Mouse (Mus musculus) cerebral cortex, adult 2 months (tissue): ENCODE measurements around the gene Ythdf2.

ENCODE experiments used
- WGBS: fragments of 180-500 bp; shearing (Covaris S2); methylation state at CpG from one replicate; pipeline ENCODE4 v1.1.7; 2018; 5-methylcytosine and 5-hydroxymethylcytosine counted together

Gene Ythdf2

DNA sequence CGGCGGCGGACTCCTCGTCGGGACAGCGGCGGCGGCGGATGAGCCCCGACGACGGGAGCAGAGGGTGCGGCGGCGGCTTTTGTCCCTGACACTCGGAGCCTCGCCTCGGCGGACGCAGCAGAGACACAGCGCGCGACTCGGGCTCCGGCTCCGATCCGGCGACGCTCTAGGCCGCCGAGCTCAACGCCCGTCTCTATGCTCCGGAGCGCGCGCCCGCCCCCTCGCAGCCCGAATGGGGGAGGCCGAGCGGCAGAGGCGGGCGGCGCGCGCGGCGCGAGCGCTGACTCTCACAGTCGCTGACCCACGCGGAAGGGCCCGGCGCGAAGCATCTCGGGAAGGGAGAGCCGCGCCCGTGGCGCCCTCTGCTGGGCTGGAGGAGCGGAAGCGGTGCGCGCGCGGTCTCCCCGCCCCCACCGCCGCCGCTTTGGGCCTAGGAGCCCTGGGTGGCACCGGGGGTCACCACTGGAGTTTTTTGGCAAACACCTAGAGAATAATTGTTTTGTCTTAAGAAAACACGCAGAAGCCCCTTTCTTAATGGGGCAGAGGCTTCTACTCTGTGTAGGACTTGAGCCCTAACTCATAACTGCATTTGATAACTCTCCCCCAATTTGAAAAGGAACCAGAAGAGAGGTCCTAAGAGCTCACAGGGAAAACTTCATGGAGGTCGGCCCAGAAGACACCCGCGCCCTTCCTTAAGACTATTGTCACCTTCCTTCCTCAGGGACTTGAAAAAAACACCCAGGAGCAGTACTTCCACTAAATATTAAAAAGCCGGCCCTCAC is at the start of gene Ythdf2:
Ythdf2 (minus strand) TSS at position 351 of the 782 bp plus-strand sequence.
- 2% methylated on average over 78 of the region's 78 CpGs for WGBS

DNA sequence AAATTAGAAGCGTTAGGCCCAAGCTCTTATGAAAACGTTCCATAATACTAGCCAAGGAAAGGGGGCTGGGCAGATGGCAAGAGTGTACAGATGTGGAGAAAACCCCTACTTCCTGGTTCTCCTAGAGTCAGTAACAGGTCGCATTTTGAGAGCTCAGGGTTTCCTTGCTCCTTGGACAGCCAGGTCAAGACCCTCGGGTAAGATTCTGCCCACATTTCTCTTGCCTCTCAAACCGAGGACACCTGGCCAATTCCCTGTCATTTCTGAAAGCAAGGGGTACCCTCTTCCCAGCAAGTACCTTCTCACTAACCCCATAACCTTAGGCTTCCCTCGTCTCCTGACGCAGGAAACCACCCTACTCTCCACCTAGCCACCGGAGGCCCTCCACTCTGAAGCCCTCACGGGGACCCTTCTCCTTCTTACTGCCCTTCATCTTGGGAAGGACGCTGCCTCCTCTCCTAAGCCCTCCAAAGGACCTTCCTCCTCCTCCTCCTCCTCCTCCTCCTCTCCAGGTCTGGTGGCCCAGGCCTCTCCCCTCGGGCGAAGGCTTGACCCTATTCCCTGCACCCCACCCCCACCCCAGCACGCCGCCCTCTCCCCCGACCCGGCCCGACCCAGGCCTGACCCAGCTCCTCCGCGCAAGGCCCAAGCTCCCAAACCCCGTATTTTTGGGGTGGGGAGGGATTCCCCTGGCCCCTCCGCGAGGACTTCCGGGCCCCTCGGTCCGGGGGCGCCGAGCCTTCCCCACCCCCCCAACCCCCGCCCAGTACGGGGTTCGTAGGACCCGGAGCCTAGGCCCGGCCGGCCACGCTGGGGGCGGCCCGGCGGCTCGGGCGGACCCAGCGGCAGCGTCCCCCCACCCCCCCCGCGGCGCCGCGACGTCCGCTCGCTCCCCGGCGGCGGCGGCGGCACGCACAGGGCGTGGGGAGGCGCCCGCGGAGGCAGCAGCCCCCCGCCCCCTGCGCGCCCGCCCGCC is 48.6 kb upstream of the Ythdf2 start:
- WGBS: under 1% methylated on average over 33 of the region's 64 CpGs

DNA sequence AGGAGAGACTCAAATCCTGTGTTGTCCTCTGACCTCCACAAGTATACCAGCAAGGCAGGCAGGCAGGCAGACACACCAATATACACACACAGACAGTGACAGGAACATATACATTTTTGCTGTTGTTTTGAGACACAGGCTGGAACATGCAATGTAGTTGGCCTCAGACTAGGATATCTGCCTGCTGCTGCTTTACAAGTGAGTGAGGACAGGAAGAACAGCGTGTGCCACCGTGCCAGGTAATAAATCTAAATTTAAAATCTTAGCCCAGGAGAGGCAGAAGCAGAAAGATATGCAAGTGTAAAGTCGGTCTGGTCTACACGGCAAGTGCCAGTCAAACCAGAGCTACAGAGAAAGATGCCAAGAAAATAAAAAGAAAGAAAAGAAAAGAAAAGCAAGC is 47.1 kb upstream of the Ythdf2 start:
- 24% methylated on average over 4 of the region's 4 CpGs for WGBS

DNA sequence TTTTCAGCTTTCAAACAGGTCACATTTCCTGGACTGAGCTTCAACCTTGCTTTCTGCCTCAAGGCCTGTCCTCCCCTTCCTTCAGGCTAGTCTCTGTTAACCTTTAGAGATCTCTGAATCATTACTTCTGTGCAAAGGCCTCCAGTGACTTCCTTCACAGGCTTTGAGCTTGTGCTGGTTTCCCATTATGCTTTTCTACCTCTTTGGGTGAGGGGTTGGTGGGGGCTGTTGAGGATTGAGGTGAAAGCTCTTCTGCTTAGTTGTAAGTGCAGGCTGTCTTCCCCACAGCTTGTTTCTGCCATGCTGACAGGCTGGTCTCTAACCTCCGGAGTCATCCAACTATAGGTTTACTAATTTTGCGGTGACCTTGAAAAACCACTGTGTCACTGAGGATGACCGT is 44.3 kb upstream of the Ythdf2 start:
- WGBS: 93% methylated on average over 3 of the region's 3 CpGs

DNA sequence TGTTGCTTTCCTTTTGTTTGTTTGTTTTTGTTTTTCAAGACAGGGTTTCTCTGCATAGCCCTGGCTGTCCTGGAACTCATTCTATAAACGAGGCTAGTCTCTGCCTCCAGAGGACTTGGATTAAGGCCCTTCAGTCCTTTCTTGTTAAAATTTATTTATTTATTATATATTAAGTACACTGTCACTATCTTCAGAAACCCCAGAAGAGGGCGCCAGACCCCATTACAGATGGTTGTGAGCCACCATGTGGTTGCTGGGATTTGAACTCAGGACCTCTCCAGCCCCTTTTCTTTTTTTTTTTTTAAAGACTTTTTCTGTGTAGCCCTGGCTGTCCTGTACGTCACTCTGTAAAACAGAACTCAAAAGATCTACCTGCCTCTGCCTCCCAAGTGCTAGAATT is 42.9 kb upstream of the Ythdf2 start:
- WGBS: 82% methylated on average over 3 of the region's 3 CpGs

DNA sequence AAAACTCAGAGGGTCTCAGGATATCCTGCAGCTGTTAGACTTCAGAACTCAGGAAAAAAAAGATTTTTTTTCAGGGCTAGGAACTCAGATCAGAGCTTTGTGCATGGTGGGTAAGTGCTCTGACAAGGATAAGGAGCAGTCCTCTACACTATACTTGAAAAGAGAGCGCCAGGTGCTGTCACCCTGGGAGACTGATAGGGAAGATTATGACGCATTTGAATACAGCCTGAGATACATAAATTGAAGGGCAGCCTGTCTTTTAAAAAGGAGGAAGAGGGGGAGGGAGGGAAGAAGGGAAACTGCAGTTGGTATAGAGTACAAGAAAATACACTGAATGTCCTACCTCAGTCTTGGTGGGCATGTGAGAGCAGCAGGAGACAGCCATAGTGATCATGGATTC is 41.5 kb upstream of the Ythdf2 start:
- 68% methylated on average over 2 of the region's 2 CpGs for WGBS

DNA sequence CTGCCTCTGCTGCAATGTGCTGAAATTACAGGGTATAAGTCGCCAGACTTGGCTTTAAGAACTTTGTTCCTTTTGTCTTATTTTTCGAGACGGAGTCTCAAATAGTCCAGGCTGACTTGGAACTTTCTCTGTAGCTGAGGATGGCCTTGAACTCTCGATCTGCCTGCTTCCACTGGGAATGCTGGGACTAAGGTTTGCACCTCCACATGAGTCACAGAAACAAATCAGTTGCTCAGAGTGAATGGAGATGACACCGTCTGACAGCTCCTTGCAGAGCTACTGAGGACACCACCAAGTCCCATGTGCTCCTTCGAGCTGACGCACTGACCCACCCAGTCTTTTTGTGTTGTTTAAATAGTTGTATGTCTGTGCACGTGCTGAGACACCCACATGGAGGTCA is 41.0 kb upstream of the Ythdf2 start:
- 78% methylated on average over 8 of the region's 8 CpGs for WGBS

DNA sequence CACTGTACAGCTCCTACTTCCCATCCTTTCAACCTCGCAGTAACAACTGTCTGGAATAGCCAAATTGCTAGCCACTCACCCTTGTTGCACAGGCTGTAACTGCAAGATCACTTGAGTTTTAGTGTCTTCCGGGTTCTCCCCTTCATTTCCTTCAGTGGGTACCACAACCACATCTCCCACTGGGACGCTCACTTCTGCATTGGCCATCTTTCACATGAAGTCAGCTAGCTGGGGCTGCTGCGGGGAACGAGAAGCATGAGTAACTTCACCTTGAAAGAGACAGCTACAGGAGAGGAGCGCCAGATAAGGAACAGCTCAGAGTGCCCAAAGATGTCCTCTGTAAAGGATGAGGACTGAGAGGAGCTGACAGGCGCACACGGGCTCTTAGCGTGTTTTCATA is 39.5 kb upstream of the Ythdf2 start:
- WGBS: 89% methylated on average over 9 of the region's 9 CpGs

DNA sequence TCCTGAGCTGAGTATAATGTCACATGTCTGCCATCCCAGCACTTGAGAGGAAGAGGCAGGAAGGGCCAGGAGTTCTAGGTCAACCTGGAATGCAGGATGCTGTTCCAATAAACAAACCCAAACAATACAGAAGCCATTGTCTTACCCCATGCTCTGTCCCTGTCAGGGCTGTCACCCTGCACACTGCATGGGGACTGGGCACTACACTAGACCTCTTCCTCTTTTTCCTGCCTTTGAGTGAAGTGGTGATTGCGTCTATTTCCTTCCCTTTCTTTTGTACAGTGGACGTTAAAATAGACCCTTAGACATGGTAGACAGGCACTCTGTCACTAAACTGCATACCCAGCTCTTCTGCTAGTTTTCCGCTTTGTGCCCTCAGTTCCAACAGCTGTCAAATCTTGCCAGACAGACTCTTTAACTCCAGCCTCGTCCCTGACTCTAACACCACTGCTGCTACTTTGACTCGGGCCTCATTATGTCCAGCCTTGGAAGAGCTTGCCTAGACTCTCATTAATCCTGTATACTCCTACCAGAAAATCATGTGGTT is 35.4 kb upstream of the Ythdf2 start:
- WGBS: 71% methylated on average over 5 of the region's 5 CpGs

DNA sequence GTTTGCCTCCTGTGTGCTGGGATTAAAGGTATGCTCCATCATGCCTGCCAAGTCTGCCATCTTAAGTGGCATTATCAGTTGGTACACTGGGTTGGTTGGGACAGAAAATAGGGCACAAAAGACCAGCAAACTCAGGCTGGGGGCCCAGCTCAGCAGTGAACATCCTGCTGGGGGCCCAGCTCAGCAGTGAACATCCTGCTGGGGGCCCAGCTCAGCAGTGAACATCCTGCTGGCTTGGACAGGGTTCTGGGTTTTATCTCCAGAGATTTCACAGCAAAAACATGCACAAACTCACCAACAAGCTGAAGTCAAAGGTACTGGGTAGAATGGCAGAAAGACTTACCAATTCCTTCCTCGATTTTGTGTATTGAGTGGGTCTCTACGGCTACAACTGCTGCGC is 33.5 kb upstream of the Ythdf2 start:
- WGBS: 88% methylated on average over 3 of the region's 3 CpGs

DNA sequence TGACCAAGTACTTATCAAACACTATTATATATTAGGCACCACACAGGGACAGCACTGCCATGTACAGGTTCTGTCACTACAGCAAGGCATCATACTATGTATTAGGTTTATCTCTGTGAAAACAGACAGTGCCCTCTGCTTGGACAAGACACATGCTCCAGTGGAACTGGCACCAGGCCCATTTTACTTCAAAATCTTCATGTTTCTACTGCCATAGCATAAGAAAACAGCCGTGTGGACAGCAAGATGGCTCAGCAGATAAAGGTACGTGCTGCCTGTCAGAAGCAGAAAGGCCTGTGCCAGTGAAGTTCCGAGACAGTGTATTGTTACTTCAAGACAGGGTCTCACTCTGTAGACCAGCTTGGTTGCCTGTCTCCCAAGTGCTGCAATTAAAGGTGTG is 29.1 kb upstream of the Ythdf2 start:
- 88% methylated on average over 3 of the region's 3 CpGs for WGBS

DNA sequence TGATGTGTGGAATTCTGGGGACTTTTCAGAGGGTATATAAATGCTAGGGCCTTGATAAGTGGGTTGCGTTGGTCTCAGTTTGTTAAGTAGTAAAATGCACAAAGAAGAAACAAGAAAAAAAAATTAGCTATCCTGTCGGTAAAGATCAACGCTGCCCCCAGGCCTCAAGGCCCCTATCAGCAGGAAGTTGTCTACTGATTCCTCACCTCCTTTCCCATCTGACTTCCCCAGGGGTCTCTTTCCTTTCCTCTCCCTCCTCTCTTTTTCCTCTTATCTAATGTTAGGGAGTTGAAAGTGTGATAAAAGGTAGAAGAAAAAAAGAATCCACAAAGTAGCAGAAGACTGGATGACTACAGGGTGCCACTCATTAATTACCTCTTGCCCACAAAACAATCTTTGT is 28.3 kb upstream of the Ythdf2 start:
- 86% methylated on average over 3 of the region's 3 CpGs for WGBS

DNA sequence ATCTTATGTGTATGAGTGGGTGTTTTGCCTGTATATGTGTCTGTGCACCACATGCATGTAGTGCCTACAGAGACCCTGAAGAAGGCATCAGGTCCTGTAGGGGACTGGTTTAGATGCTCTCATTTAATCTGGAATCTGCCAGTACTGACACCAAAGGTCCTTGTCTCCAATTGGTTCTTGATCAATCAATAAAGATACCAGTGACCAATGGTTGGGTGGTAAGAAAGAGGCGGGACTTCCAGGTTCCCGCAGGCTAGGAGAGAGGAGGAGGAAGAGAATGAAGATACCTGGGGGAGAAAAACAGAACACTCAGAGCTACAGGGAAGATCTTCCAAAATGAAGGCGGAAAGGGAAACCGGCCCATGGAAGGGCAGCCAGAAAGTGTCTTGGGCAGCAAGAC is 26.3 kb upstream of the Ythdf2 start:
- WGBS: 90% methylated on average over 4 of the region's 4 CpGs

DNA sequence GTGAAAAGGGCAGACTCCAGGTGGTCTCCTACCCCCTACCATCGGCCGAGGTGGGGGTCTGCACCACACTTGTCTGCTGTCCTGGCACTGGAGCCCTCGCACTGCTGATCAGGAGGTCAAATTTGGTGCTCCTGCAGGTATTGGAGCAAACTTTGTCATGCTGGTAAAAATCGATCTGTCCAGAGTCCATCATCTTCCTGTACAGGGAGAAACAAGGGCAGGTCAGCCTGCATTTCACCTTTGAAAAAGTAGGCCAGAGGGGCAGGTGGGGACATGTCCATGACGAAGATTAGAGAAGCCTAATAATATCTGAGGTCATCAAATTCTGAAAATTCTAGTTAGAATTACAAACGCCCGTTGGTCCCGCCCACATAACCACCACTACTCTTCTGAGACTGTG is 22.6 kb upstream of the Ythdf2 start:
- WGBS: 88% methylated on average over 8 of the region's 8 CpGs

DNA sequence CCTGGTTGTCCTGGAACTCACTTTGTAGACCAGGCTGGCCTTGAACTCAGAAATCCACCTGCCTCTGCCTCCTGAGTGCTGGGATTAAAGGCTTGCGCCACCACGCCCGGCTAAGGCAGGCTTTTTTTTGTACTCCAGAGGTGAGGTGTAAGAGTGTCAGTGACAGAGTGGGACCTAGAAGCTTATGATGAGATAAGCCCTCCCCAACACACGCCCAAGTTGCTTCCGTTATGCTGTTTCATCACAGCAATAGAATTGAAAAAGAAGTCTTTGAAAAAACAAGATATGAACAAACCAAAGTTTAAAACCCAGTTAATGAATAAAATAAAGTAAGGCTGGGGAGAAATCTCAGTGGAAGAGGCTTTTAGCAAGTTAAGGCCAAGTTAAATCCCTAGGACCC is 18.3 kb upstream of the Ythdf2 start:
- WGBS: 97% methylated on average over 5 of the region's 5 CpGs

DNA sequence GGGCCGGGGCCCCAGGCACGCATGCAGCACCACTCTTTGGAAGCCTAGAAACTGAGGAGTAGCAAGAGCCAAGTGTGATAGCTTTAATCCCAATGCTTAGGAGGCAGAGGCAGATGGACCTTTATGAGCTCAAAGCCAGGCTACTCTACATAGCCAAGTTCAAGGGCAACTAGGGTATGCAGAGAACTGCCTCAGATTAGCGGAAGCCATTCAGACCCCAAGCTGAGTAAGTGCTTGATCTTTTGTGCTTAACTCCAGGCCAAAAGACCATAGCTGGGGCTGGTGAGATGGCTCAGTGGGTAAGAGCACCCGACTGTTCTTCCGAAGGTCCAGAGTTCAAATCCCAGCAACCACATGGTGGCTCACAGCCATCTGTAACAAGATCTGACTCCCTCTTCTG is 9.9 kb upstream of the Ythdf2 start:
- WGBS: 99% methylated on average over 5 of the region's 5 CpGs

DNA sequence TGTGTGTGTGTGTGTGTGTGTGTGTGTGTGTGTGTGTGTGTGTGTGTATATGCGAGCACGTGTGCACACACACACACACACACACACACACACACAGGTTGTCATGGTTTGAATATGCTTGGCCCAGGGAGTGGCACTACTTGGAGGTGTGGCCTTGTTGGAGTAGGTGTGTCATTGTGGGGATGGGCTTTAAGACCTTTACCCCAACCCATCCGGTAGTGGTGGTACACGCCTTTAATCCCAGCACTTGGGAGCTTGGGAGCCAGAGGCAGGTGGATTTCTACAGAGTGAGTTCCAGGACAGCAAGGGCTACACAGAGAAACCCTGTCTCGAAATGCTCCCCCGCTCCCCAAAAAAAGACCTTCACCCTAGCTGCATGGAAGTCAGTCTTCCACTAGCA is 6.3 kb upstream of the Ythdf2 start:
- WGBS: 84% methylated on average over 6 of the region's 6 CpGs

DNA sequence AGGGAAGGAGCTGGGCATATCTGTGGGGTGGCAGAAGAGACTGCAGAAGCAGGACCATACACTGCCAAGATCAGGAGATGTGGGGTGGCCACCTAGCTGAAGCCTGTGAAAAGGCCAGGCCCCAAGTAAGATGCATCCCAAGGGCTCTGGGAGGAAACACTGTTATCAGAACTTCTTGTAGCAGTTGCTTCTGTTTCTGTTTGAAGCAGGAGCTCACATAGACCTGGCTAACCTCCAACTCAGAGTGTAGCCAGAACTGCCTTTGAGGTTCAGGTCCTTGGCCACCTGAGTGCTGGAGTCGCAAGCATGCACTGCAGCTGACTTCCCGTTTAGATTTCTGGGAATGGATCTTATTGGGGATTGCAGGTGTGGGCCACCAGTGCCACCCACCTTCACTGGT is 5.7 kb upstream of the Ythdf2 start:
- WGBS: 79% methylated on average over 2 of the region's 2 CpGs

DNA sequence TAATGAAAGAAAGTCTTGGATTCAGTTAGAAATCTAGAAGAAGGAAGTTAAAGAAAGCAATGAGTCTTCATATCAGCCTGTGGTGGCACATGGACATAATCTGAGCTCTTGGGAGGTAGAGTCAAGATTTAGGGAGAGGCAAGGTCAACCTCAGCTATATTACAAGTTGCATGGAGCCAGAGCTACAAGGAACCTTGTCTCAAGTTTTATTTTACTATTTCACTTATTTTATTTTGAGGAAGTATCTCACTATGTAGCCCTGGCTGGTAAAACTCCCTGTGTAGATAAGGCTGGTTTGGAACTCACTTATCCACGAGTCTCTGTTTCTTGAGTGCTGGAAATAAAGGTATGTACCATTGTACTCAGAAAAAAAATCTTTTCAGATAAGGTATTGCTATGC is 4.5 kb upstream of the Ythdf2 start:
- WGBS: 81% methylated on average over 1 of the region's 1 CpGs

DNA sequence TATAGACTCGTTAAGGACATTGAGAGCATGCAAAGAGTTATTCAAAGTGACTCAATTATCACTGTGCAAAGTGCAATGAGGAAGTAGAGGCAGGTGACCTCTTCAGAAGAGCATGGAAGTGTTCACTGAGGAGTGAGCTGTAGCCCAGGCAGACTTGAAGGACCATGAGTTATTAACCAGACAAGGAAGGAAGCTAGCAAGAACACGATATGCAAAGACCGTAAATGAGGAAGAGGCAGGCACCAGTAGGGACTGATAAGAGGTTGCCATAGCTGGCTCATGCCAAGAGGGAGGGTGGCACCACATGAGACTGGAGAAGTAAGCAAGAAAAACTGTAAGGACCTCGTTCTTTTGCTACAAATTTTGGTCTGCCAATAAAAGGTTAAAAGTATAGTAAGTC is 2.7 kb upstream of the Ythdf2 start:
- WGBS: 73% methylated on average over 4 of the region's 4 CpGs

DNA sequence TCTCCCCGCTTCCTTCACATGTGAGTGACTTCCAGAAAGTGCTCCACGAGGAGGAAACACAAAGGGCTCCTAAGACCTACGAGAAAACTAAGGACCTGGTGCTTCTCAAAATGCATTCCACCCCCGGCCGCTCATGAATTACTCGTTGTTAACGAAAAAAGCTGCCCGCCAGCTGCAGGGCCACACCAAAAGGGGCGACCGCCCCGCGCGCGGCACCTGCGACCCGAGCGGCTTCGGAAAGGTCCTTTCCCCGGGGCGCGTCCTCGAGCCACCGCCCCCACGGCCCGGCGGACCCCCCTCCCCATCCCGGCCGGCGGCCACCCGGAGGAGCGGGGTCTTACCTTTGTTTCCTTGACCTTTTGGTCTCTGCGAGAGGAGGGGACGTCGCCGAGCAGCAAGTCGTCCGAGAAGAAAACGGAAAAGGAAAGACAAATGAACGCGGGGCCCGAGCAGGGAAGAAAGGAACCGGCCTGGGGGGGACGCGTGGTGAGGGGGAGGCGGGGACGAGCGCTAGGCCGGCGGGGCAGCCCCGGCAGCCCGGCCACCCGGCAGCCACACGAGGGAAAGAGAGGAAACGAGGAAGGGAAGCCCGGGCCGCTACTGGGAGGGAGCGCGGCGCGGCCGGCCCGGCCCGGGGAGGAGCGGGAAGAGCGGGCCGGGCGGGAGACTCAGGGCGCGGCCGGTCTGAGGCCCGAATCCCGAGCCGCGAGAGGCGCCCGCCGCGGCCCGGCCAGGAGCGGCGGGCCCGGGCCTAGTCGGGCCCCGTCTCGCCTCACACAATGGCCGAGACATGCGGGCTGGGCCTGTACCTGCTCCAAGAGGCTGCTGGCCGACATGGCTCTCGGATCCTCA is 786 bp downstream of the Ythdf2 start:
- under 1% methylated on average over 87 of the region's 89 CpGs for WGBS

DNA sequence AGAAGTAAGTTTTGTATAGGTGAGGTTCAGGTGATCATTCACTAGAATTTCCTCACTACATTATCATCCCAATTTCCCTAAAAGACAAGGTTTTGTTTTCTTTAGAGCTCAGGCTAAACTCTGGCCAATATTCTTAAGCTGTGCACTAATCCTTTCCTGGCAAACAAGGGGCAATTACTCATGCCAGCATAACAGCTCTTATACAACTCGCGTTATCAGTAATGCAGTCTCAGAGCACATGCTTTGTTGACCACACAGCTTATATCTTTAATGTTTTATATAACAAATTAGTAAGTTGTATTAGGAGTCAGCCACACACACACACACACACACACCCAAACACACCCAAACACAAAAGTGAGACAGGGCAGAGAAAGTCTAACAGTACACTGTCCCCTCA is 1.8 kb downstream of the Ythdf2 start:
- 22% methylated on average over 2 of the region's 2 CpGs for WGBS
